Mouse (Mus musculus) adrenal gland (tissue): ENCODE measurements around the gene Sit1.

Experiments
- intact Hi-C: fragments of 180-260 bp; cut with DNase I; formaldehyde crosslinking; loops from one replicate; pipeline ENCODE4 v1.15.1; 2025

Sit1 gene

GRCm38 (mm10) chr4:43473636-43474035, 9.9 kb downstream of the Sit1 start:
- intact Hi-C loops = no loop called here

GRCm38 (mm10) chr4:43470301-43470700, 13.2 kb downstream of the Sit1 start:
- intact Hi-C loops = no loop called here

GRCm38 (mm10) chr4:43466872-43467271, 16.7 kb downstream of the Sit1 start:
- intact Hi-C loops = no loop called here

- intact Hi-C loops = no loop called here
Measured at GRCm38 (mm10) chr4:43465935-43466334, 17.6 kb downstream of the Sit1 start.

GRCm38 (mm10) chr4:43463102-43463501, 20.4 kb downstream of the Sit1 start:
- intact Hi-C loops = no loop called here

- intact Hi-C loops = no loop called here
Measured at GRCm38 (mm10) chr4:43457124-43457523, 26.4 kb downstream of the Sit1 start.

- intact Hi-C loops = no loop called here
Measured at GRCm38 (mm10) chr4:43456470-43456869, 27.1 kb downstream of the Sit1 start.

- intact Hi-C loops = no loop called here
Measured at GRCm38 (mm10) chr4:43454041-43454836, 29.3 kb downstream of the Sit1 start, which contains the start of gene Cd72. Gene Cd72, minus strand, starts transcription at chr4:43454628.

GRCm38 (mm10) chr4:43453413-43453812, 30.1 kb downstream of the Sit1 start:
- intact Hi-C loops = no loop called here

- intact Hi-C loops = no loop called here
Measured at GRCm38 (mm10) chr4:43452315-43452714, 31.2 kb downstream of the Sit1 start.

- intact Hi-C loops = loop anchor here (10.0 kb wide), 1 partner anchor 76 kb away; the partner anchor contains the start of gene Tpm2
Measured at GRCm38 (mm10) chr4:43448554-43448953, 35.0 kb downstream of the Sit1 start.

- intact Hi-C loops = loop anchor here (10.0 kb wide), 1 partner anchor 78 kb away; the partner anchor contains the start of gene Tpm2
Measured at GRCm38 (mm10) chr4:43447251-43447650, 36.3 kb downstream of the Sit1 start.

- intact Hi-C loops = loop anchor here (2.0 to 10.0 kb wide), 2 partner anchors 35 to 81 kb away; partner anchors contain the start of gene Tpm2
Measured at GRCm38 (mm10) chr4:43443511-43443910, 40.0 kb downstream of the Sit1 start.

- intact Hi-C loops = loop anchor here (2.0 to 10.0 kb wide), 2 partner anchors 36 to 82 kb away; partner anchors contain the start of gene Tpm2
Measured at GRCm38 (mm10) chr4:43442456-43443361, 40.8 kb downstream of the Sit1 start.

GRCm38 (mm10) chr4:43442044-43442443, 41.5 kb downstream of the Sit1 start:
- intact Hi-C loops = loop anchor here (2.0 to 10.0 kb wide), 2 partner anchors 37 to 83 kb away; partner anchors contain the start of gene Tpm2

GRCm38 (mm10) chr4:43441639-43442038, 41.9 kb downstream of the Sit1 start, which contains the start of gene Tesk1:
Gene Tesk1, plus strand, starts transcription at chr4:43441939.
- intact Hi-C loops = loop anchor here (2.0 to 10.0 kb wide), 2 partner anchors 37 to 83 kb away; partner anchors contain the start of gene Tpm2

GRCm38 (mm10) chr4:43432832-43433231, 50.7 kb downstream of the Sit1 start:
- intact Hi-C loops = loop anchor here (5.0 kb wide), 1 partner anchor 279 kb away; the partner anchor contains the start of gene Olfr71
